Mouse (Mus musculus) kidney, adult 9 months (tissue): Measurements from ENCODE around the gene Ssh2.
"Not testable (repeated sequence)": the region's sequence is repeated elsewhere in the genome, so short reads cannot be mapped to it uniquely, and the experiment has no call there.

ENCODE experiments used
- DNase-seq: peaks from one replicate; pipeline ENCODE4 v3.0.0; 2022

Ssh2 gene

GRCm38 (mm10) chr11:77355055-77355454 lies 139.0 kb downstream of the Ssh2 start:
- no peak for DNase-seq

- no peak for DNase-seq
Measured at GRCm38 (mm10) chr11:77357839-77358238, 141.8 kb downstream of the Ssh2 start.

- no peak for DNase-seq
Measured at GRCm38 (mm10) chr11:77363476-77363875, 147.4 kb downstream of the Ssh2 start.

- no peak for DNase-seq
Measured at GRCm38 (mm10) chr11:77364376-77364775, 148.3 kb downstream of the Ssh2 start.

- no peak for DNase-seq
Measured at GRCm38 (mm10) chr11:77365706-77366386, 149.8 kb downstream of the Ssh2 start.

- no peak for DNase-seq
Measured at GRCm38 (mm10) chr11:77367541-77368270, 151.6 kb downstream of the Ssh2 start.

- DNase-seq = no peak
Measured at GRCm38 (mm10) chr11:77369188-77369840, 153.2 kb downstream of the Ssh2 start.

GRCm38 (mm10) chr11:77369841-77370191 lies 153.7 kb downstream of the Ssh2 start:
- no peak for DNase-seq

- no peak for DNase-seq
Measured at GRCm38 (mm10) chr11:77371088-77371487, 155.0 kb downstream of the Ssh2 start.

- no peak for DNase-seq
Measured at GRCm38 (mm10) chr11:77371696-77372095, 155.6 kb downstream of the Ssh2 start.

GRCm38 (mm10) chr11:77372196-77372904 lies 156.3 kb downstream of the Ssh2 start:
- peak; percentile 20 for DNase-seq

- DNase-seq = no peak
Measured at GRCm38 (mm10) chr11:77378622-77379021, 162.5 kb downstream of the Ssh2 start.

- DNase-seq = no peak
Measured at GRCm38 (mm10) chr11:77381174-77381573, 165.1 kb downstream of the Ssh2 start.

GRCm38 (mm10) chr11:77384151-77384550 lies 168.1 kb downstream of the Ssh2 start:
- no peak for DNase-seq

- peak; percentile 45 for DNase-seq
Measured at GRCm38 (mm10) chr11:77385706-77386690, 169.9 kb downstream of the Ssh2 start.

- not testable (repeated sequence) for DNase-seq
Measured at GRCm38 (mm10) chr11:77388197-77388596, 172.1 kb downstream of the Ssh2 start.

- DNase-seq = no peak
Measured at GRCm38 (mm10) chr11:77395539-77395938, 179.5 kb downstream of the Ssh2 start.

GRCm38 (mm10) chr11:77402508-77402907 lies 186.4 kb downstream of the Ssh2 start:
- DNase-seq = no peak

GRCm38 (mm10) chr11:77406329-77406728 lies 190.2 kb downstream of the Ssh2 start:
- no peak for DNase-seq

- peak; percentile 72 for DNase-seq
Measured at GRCm38 (mm10) chr11:77409879-77410278, 193.8 kb downstream of the Ssh2 start.

GRCm38 (mm10) chr11:77411284-77411683 lies 195.2 kb downstream of the Ssh2 start:
- no peak for DNase-seq
